Mouse (Mus musculus) forebrain, postnatal 0 days (tissue): Measurements from ENCODE around the gene Spint1. TPM values are rescaled to one million over a fixed set of nuclear protein-coding genes. Genes with fewer than 3 reads are reported as not detected.

Experiments used
- ATAC-seq: fragments of 200-750 bp; cut with Nextera tagmentation; 2 replicates; pipeline ENCODE4 v1.8.0; 2017; ENCODE audit warnings: mild to moderate bottlenecking, moderate library complexity
- DNase-seq: peaks from one replicate; pipeline ENCODE4 v3.0.0-alpha.2; 2015
- H3K27ac ChIP-seq: fragments of 300-500 bp; sonication (generic); 2 replicates; pipeline ENCODE4 v1.5.1; 2014; ENCODE audit warnings: low read depth, mild to moderate bottlenecking, antibody characterized with exemption, low read length, moderate library complexity, mixed read lengths
- H3K27me3 ChIP-seq: fragments of 300-500 bp; sonication (generic); 2 replicates; pipeline ENCODE4 v1.6.1; 2014; ENCODE audit warnings: mild to moderate bottlenecking, low read length, mixed read lengths; ENCODE audit not compliant: insufficient read depth
- H3K36me3 ChIP-seq: fragments of 300-500 bp; sonication (generic); 2 replicates; pipeline ENCODE4 v1.6.1; 2014; ENCODE audit warnings: mild to moderate bottlenecking, moderate library complexity; ENCODE audit not compliant: insufficient read depth
- H3K4me1 ChIP-seq: fragments of 300-500 bp; sonication (generic); 2 replicates; pipeline ENCODE4 v1.6.1; 2014; ENCODE audit warnings: antibody characterized with exemption; ENCODE audit not compliant: insufficient read depth
- H3K4me2 ChIP-seq: fragments of 300-500 bp; sonication (generic); 2 replicates; pipeline ENCODE4 v1.6.1; 2014; ENCODE audit warnings: low read depth, mild to moderate bottlenecking, moderate library complexity
- H3K4me3 ChIP-seq: fragments of 300-500 bp; sonication (generic); 2 replicates; pipeline ENCODE4 v1.5.1; 2014; ENCODE audit warnings: low read depth, low read length, mixed read lengths
- H3K9ac ChIP-seq: fragments of 300-500 bp; sonication (generic); 2 replicates; pipeline ENCODE4 v1.6.1; 2014; ENCODE audit warnings: mild to moderate bottlenecking
- H3K9me3 ChIP-seq: fragments of 300-500 bp; sonication (generic); 2 replicates; pipeline ENCODE4 v1.6.1; 2016; ENCODE audit warnings: low read length
- CTCF ChIP-seq: sonication (generic); IDR thresholded peaks from 2 replicates; pipeline ENCODE4 v1.5.1; 2016; ENCODE audit warnings: antibody characterized with exemption, control low read depth, low read depth
- WGBS: fragments of 180-500 bp; shearing (Covaris S2); extraction: QIAGEN DNeasy Blood & Tissue Kit; methylation state at CpG from one replicate; pipeline ENCODE4 v1.1.7; 2014; 5-methylcytosine and 5-hydroxymethylcytosine counted together
- polyA plus RNA-seq: library from polyadenylated mRNA; unstranded; fragments of >200 nt; fragmentation: Nextera tagmentation; extraction: Ambion mirVana; gene quantifications from 2 replicates; pipeline ENCODE4 v1.2.1, GENCODE M21; 2015
- total RNA-seq: library from RNA; depleted of rRNA; stranded (reverse); fragments of >200 nt; gene quantifications from 2 replicates; pipeline ENCODE4 v1.2.3, GENCODE M21; 2014

Gene Spint1
- total and polyA plus RNA-seq, 2 experiments from 2014 or later: 1.1 to 1.6 TPM

DNA sequence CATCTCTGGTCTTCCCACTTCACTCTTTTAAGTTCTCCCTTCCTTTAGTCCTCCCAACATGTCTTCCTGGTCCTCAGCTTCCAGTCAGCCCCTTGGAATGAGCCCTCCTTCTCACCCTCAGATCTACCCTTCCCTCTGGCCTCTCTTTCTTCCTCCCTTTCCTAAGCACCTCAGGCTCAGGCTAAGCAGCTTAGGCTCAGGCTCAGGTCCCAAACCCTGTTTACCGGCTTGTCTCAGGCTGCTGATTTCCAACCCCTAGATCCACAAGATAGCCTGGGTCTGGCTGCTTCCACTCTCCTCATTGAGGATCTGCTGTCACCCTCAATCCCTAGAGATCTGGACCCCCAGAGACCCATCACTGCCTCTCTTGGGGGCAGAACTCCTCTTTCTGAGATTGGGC, 39.1 kb upstream of the Spint1 start:
- DNase-seq (no peak), ATAC-seq (no peak)
- Histone ChIP-seq H3K36me3 (no peaks in the 10 kb centered on the region), H3K9me3 (no peaks in the 10 kb centered on the region), H3K4me2 (no peak overlapping the region), H3K4me3 (no peak overlapping the region), H3K9ac (no peak overlapping the region), H3K27me3 (no peaks in the 10 kb centered on the region), H3K27ac (no peak overlapping the region), H3K4me1 (no peaks in the 10 kb centered on the region)
- 21% methylated on average over 1 of the region's 1 CpGs for WGBS
- TF ChIP-seq CTCF: no peak

GRCm38 (mm10) chr2:119198934-119199333, 38.2 kb upstream of the Spint1 start:
- H3K36me3 ChIP-seq: no peaks in the 10 kb centered on the region
- no peak for TF ChIP-seq CTCF
- WGBS: 30% methylated on average over 3 of the region's 3 CpGs
- no peaks in the 10 kb centered on the region for H3K4me1 ChIP-seq
- H3K9me3 ChIP-seq: no peaks in the 10 kb centered on the region
- no peak overlapping the region for H3K27ac ChIP-seq
- DNase-seq (no peak), ATAC-seq (peak; percentile 54; the same call in 1 of the 2 replicates)
- H3K27me3 ChIP-seq: no peaks in the 10 kb centered on the region
- no peak overlapping the region for H3K9ac ChIP-seq
- H3K4me2 ChIP-seq: no peak overlapping the region
- no peak overlapping the region for H3K4me3 ChIP-seq

DNA sequence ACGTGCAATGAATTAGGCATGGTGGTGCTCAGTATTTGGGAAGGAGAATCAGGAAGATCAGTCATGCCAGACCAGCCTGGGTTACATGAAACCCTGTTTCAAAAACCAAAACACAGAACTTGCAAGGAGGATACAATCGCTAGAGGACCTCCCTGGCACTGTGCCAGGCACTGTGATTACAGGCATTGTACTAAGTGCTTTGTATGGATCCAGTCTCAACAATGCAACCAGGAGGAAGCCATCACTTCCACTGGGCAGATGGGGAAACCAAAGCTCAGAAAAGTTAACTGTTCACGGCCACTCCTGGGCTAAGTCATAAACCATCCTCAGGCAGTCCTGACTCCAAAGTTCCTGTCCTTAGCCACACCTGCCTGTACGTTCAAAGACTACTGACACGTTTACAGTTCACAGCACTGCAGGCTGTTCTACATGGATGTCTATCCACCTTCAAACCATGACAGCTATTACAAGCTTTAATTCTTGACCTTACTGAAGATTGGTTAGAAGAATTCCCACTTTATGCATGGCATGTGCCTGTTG, 34.2 kb upstream of the Spint1 start:
- ATAC-seq: peak; percentile 14; the same call in 1 of the 2 replicates
- TF ChIP-seq CTCF: no peak
- H3K4me2 ChIP-seq: no peak overlapping the region

DNA sequence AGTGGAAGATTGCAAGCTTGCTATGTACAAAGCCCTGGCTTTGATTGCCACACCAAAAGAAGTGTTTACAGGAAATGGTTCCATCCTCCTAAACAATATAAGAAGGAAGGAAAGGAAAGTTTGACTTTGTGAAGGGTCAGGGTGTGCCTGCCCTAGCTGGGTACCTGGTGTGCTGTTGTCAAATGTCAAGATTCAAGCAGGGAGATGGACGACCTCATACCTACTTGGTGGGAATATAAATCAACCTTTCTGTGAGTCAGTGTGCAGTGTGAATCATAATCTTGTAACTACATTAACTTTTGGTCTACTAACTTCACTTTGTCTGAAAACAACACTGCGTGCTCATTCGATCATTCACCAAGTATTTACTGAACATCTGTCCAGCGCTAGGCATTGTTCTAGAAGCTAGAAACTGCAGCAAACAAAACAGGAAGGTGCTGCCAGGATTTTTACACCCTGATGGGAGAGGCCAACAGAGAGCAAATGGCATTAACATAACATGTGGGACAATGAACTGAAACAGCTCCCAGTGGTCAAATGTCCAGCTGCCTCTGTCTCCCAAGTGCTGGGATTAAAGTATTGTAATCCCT, 33.2 kb upstream of the Spint1 start:
- WGBS: 79% methylated on average over 4 of the region's 4 CpGs
- Histone ChIP-seq H3K4me2 (no peak overlapping the region), H3K27me3 (no peaks in the 10 kb centered on the region), H3K9me3 (no peaks in the 10 kb centered on the region), H3K36me3 (no peaks in the 10 kb centered on the region), H3K27ac (no peak overlapping the region), H3K4me1 (no peaks in the 10 kb centered on the region), H3K4me3 (no peak overlapping the region), H3K9ac (no peak overlapping the region)
- no peak for DNase-seq
- no peak for TF ChIP-seq CTCF
- ATAC-seq: no peak

More for the DNA sequence above, 34.2 kb upstream of the Spint1 start:
- 52% methylated on average over 5 of the region's 5 CpGs for WGBS
- H3K4me1 ChIP-seq: no peaks in the 10 kb centered on the region
- no peak overlapping the region for H3K27ac ChIP-seq
- DNase-seq: no peak
- no peak overlapping the region for H3K9ac ChIP-seq
- H3K9me3 ChIP-seq: no peaks in the 10 kb centered on the region
- H3K4me3 ChIP-seq: no peak overlapping the region
- no peaks in the 10 kb centered on the region for H3K27me3 ChIP-seq
- H3K36me3 ChIP-seq: no peaks in the 10 kb centered on the region

GRCm38 (mm10) chr2:119207961-119208343, 29.2 kb upstream of the Spint1 start:
- DNase-seq (no peak), ATAC-seq (no peak)
- no peak for TF ChIP-seq CTCF
- WGBS: 20% methylated on average over 6 of the region's 6 CpGs
- H3K27me3 ChIP-seq: no peaks in the 10 kb centered on the region
- peak overlapping the region; percentile 85 for H3K4me3 ChIP-seq
- H3K9me3 ChIP-seq: no peaks in the 10 kb centered on the region
- H3K36me3 ChIP-seq: peaks cover 21% of the 10 kb centered on the region
- H3K9ac ChIP-seq: peak overlapping the region; percentile 70
- peak overlapping the region; percentile 64 for H3K4me2 ChIP-seq
- H3K27ac ChIP-seq: peak overlapping the region; percentile 88
- peaks cover 3% of the 10 kb centered on the region; the same call in 1 of the 2 replicates for H3K4me1 ChIP-seq

DNA sequence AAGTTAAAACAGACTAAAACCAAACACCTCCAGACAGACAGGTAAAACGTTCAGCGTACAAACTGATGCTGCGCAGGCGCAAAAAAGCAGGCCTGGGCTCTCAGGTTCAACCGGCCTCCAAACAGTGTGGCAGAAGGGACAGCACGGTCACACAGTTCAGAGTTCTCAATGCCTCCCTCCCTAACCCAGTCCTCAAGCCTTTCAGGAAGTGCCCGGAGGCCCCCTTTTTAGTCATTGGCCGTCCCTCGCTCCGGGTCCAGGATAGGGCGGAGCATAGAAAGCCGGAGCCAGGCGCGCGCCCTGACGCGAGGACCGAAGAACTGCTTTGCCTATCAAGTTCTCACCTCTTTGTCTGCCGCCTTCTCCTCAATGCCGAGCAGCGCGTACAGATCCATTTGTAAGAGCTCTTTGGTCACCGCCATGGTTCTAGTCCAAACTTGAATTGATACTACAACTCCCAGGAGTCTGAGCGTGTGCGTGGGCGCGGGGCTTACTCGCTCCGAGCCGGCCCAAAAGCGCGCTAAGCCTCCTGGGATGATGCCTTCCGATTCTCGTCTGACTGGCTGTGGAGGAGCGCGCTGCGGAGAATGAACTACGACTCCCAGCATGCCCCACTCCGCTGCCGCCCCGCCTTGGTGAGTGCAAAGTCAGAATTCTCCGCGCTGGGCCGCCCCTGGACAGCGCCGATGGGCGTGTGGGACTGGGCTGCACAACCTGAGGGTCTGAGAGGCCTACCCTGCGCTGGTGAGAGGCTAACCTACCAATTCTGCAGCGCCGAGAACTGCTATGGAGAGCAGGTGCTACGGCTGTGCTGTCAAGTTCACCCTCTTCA, 28.6 kb upstream of the Spint1 start, which contains the start of the genes Zfyve19 and Dnajc17:
Gene Zfyve19, plus strand, starts transcription at position 274 of the 832 bp plus-strand sequence.
Gene Dnajc17, minus strand, starts transcription at position 452 of the 832 bp plus-strand sequence.
- H3K4me3 ChIP-seq: peak within 1 kb of the TSS; percentile 85
- WGBS: 1% methylated on average over 51 of the region's 51 CpGs
- DNase-seq (peak; percentile 97), ATAC-seq (peak; percentile 99)
- H3K4me1 ChIP-seq: peaks cover 3% of the 10 kb centered on the region; the same call in 1 of the 2 replicates
- H3K27ac ChIP-seq: peak within 1 kb of the TSS; percentile 88
- H3K9ac ChIP-seq: peak within 1 kb of the TSS; percentile 70
- H3K36me3 ChIP-seq: peaks cover 21% of the 10 kb centered on the region
- H3K27me3 ChIP-seq: no peaks in the 10 kb centered on the region
- TF ChIP-seq CTCF: peak; percentile 14; the same call in 1 of the 2 replicates
- H3K9me3 ChIP-seq: no peaks in the 10 kb centered on the region
- H3K4me2 ChIP-seq: peak within 1 kb of the TSS; percentile 69

GRCm38 (mm10) chr2:119209176-119209507, 28.0 kb upstream of the Spint1 start:
- 3% methylated on average over 13 of the region's 13 CpGs for WGBS
- no peaks in the 10 kb centered on the region for H3K27me3 ChIP-seq
- peak overlapping the region; percentile 70 for H3K9ac ChIP-seq
- peak overlapping the region; percentile 85 for H3K4me3 ChIP-seq
- ATAC-seq: peak; percentile 5
- no peak for TF ChIP-seq CTCF
- H3K36me3 ChIP-seq: peaks cover 25% of the 10 kb centered on the region
- no peak for DNase-seq
- H3K27ac ChIP-seq: peak overlapping the region; percentile 64
- H3K4me1 ChIP-seq: peaks cover 3% of the 10 kb centered on the region; the same call in 1 of the 2 replicates
- no peaks in the 10 kb centered on the region for H3K9me3 ChIP-seq
- H3K4me2 ChIP-seq: peak overlapping the region; percentile 69
